Mouse (Mus musculus) megakaryocyte, adult 5-6 weeks (primary cell): ENCODE results near the gene Ccdc117. TPM values are rescaled to one million over a fixed set of nuclear protein-coding genes. Genes with fewer than 3 reads are reported as not detected.

Source experiments
- ATAC-seq: 2 replicates; pipeline ENCODE4 v1.8.0; 2016; ENCODE audit warnings: mild to moderate bottlenecking, inconsistent platforms; ENCODE audit not compliant: poor library complexity, severe bottlenecking
- total RNA-seq, 2 experiments: library from RNA; stranded (forward) in 1 of 2; stranded (reverse) in 1 of 2; fragments of 153-499, 151-499 nt in 1 of 2; fragments of 221-1000, 200-1000 nt in 1 of 2; gene quantifications; 2 replicates each; pipeline versions ENCODE4 v1.2.3 to v1.2.4; 2015 to 2017

Gene Ccdc117
- total RNA-seq, 2 experiments from 2014 or later = 13.1 to 21.4 TPM

DNA sequence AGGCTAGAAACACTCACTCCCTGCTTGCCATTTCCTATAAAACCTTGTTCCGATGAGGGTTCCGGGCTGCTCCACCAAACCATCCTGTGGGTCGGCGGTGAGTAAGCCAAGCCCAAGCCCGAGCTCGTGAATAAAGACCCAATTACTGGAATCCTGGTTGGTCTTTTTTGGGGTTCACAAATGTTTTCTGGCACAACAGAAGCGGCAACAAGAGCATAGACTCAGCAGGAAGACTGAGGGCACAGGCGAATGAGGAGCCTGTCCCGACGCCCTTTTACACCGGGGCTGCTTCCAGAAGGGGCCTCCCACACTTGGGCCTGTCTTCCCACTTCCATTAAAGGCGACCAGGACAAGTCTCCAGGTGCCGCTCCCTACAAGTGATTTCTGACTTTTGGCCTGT is 59.4 kb downstream of the Ccdc117 start:
- no peak for ATAC-seq

Other genes starting within 250 kb of the Ccdc117 start
- 0.68 and 2.2 TPM in 2 replicates for gene Znrf3, start 97.3 kb downstream of the Ccdc117 start, total RNA-seq (2015)
- 0.57 and 0.70 TPM in 2 replicates for gene Znrf3, start 97.3 kb downstream of the Ccdc117 start, total RNA-seq (2017)
- 247 and 251 TPM in 2 replicates for gene Xbp1, start 21.5 kb downstream of the Ccdc117 start, total RNA-seq (2015)
- gene Xbp1, start 21.5 kb downstream of the Ccdc117 start, total RNA-seq (2017) = 169 and 186 TPM in 2 replicates
- gene Ankrd36, start 27.5 kb upstream of the Ccdc117 start, total RNA-seq (2015) = not detected in 2 replicates
- not detected in 2 replicates for gene Ankrd36, start 27.5 kb upstream of the Ccdc117 start, total RNA-seq (2017)
- 67.4 and 74.1 TPM in 2 replicates for gene Mrps24, start 173.5 kb upstream of the Ccdc117 start, total RNA-seq (2015)
- gene Mrps24, start 173.5 kb upstream of the Ccdc117 start, total RNA-seq (2017) = 30.7 and 41.2 TPM in 2 replicates
- 4.1 and 4.5 TPM in 2 replicates for gene Urgcp, start 220.2 kb upstream of the Ccdc117 start, total RNA-seq (2015)
- gene Urgcp, start 220.2 kb upstream of the Ccdc117 start, total RNA-seq (2017) = 7.5 and 8.7 TPM in 2 replicates
- gene Dbnl, start 246.3 kb upstream of the Ccdc117 start, total RNA-seq (2015) = 84.5 and 90.0 TPM in 2 replicates
- 176 and 179 TPM in 2 replicates for gene Dbnl, start 246.3 kb upstream of the Ccdc117 start, total RNA-seq (2017)